Mouse (Mus musculus): ENCODE measurements around the gene Olfr822. TPM values are rescaled to one million over a fixed set of nuclear protein-coding genes. Genes with fewer than 3 reads are reported as not detected.
"Not testable (repeated sequence)": the region's sequence is repeated elsewhere in the genome, so short reads cannot be mapped to it uniquely, and the experiment has no call there.

Gene Olfr822
- polyA plus RNA-seq (2015; fragmentation: Nextera tagmentation; extraction: Ambion mirVana) = not detected in 2 replicates

GRCm38 (mm10) chr10:130070910-130071309 is at the start of gene Olfr822:
Gene Olfr822 (plus strand): TSS chr10:130071210.
- Histone ChIP-seq H3K9ac (ENCODE audit: low read length) (no peak within 1 kb of the TSS), H3K27ac (ENCODE audit: low read length) (no peak within 1 kb of the TSS), H3K27me3 (ENCODE audit: control insufficient read depth, insufficient read depth, low read length) (no peaks in the 10 kb centered on the region), H3K4me3 (ENCODE audit: low read length) (no peak within 1 kb of the TSS), H3K4me1 (ENCODE audit: control insufficient read depth, insufficient read depth, low read length) (no peaks in the 10 kb centered on the region), H3K4me2 (ENCODE audit: low read depth, low read length) (no peak within 1 kb of the TSS), H3K9me3 (replicated peaks; ENCODE audit: control insufficient read depth, low read length) (no peaks in the 10 kb centered on the region), H3K36me3 (ENCODE audit: control insufficient read depth, insufficient read depth) (no peaks in the 10 kb centered on the region)
- ATAC-seq (replicated peaks; ENCODE audit: extremely low read depth, insufficient read depth, low FRiP score) = no peak

DNA sequence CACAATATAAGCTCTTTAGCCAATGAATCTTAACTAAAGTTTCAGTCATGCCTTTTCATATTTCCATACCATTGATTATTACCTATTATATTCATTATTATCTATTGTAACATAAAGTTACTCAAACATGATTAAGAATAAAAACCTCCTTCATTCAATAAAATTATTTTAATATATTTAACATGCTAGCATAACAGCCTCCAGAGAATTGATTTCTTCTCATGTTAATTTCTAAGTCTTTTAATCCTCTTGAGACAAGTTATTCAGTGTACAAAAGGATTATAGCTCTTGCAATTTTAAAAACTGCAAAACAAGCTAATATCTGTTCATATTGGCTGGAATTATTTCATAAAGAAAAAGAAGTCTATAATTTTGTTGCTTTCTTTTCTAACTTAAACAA is 41.0 kb upstream of the Olfr822 start, which contains the start of gene Olfr821:
Gene Olfr821 (plus strand): TSS at position 301 of the 400 bp plus-strand sequence.
- H3K4me3 ChIP-seq (ENCODE audit: low read length) = no peak within 1 kb of the TSS
- H3K9me3 ChIP-seq (replicated peaks; ENCODE audit: control insufficient read depth, low read length) = 0 out of 2 replicates have a peak, but pooled peaks cover under 1% of the 10 kb centered on the region
- H3K27me3 ChIP-seq (ENCODE audit: control insufficient read depth, insufficient read depth, low read length) = no peaks in the 10 kb centered on the region
- no peak within 1 kb of the TSS for H3K9ac ChIP-seq (ENCODE audit: low read length)
- H3K27ac ChIP-seq (ENCODE audit: low read length) = no peak within 1 kb of the TSS
- ATAC-seq (replicated peaks; ENCODE audit: extremely low read depth, insufficient read depth, low FRiP score) = no peak
- H3K4me1 ChIP-seq (ENCODE audit: control insufficient read depth, insufficient read depth, low read length) = no peaks in the 10 kb centered on the region
- no peaks in the 10 kb centered on the region for H3K36me3 ChIP-seq (ENCODE audit: control insufficient read depth, insufficient read depth)
- no peak within 1 kb of the TSS for H3K4me2 ChIP-seq (ENCODE audit: low read depth, low read length)

DNA sequence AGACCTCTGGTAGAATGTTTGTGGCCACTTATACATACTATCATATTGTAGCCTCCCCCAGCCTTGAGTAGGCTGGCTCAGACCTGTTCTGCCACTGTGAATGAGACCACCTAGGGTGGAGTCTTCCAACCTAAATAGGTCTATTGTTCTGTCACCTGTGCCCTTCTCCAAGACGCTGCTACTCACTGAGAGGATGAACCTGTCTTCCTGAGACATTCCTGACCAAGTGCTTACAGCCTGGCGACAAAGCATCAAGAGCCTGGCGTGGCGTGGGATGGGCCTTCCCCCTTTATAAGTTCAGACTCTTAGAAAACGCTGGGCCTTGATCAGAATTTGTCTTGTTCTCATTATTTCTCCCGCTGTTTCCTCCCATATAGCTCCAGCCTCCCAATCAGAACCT is 33.9 kb upstream of the Olfr822 start:
- 73% methylated on average over 6 of the region's 6 CpGs for WGBS
- Histone ChIP-seq H3K9ac (ENCODE audit: low read length) (no peak overlapping the region), H3K9me3 (replicated peaks; ENCODE audit: control insufficient read depth, low read length) (no peaks in the 10 kb centered on the region), H3K4me3 (ENCODE audit: low read length) (no peak overlapping the region), H3K27ac (ENCODE audit: low read length) (no peak overlapping the region), H3K27me3 (ENCODE audit: control insufficient read depth, insufficient read depth, low read length) (no peaks in the 10 kb centered on the region), H3K4me1 (ENCODE audit: control insufficient read depth, insufficient read depth, low read length) (no peaks in the 10 kb centered on the region), H3K4me2 (ENCODE audit: low read depth, low read length) (no peak overlapping the region), H3K36me3 (ENCODE audit: control insufficient read depth, insufficient read depth) (no peaks in the 10 kb centered on the region)
- ATAC-seq (replicated peaks; ENCODE audit: extremely low read depth, insufficient read depth, low FRiP score) = no peak

DNA sequence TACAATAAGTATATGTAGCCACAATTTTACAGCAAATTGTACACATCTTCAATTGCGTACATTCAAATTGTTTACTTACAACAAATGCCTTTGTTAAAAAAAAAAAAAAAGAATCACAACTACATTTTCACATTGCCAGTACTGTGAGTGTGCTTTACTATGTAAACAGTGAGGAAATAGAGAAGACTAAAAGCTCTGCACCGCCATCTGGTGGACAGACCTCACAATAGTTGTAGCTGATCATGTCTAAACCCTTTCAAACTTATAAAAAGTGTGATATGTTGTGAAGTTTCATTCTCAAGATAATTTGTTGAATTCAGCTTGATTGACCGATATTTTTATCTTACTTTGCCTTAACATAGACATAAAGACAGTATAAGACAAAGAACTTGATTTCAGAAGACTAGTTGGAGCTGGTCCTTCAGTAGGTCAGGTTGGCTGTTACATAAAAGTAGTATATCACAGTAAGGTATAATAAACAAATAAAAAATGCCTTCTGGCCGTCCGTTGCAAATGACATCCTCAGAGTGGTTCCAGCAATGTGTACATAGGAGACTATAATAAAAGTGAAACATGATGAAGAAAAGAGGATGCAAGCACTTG is 21.9 kb downstream of the Olfr822 start:
- Histone ChIP-seq H3K27ac (ENCODE audit: low read length) (no peak overlapping the region), H3K27me3 (ENCODE audit: control insufficient read depth, insufficient read depth, low read length) (no peaks in the 10 kb centered on the region), H3K9ac (ENCODE audit: low read length) (no peak overlapping the region), H3K4me3 (ENCODE audit: low read length) (no peak overlapping the region), H3K36me3 (ENCODE audit: control insufficient read depth, insufficient read depth) (no peaks in the 10 kb centered on the region), H3K4me1 (ENCODE audit: control insufficient read depth, insufficient read depth, low read length) (no peaks in the 10 kb centered on the region), H3K9me3 (replicated peaks; ENCODE audit: control insufficient read depth, low read length) (no peaks in the 10 kb centered on the region), H3K4me2 (ENCODE audit: low read depth, low read length) (no peak overlapping the region)
- ATAC-seq (replicated peaks; ENCODE audit: extremely low read depth, insufficient read depth, low FRiP score) = no peak
- 11% methylated on average over 5 of the region's 5 CpGs for WGBS

GRCm38 (mm10) chr10:130096104-130096503 is 25.1 kb downstream of the Olfr822 start:
- Histone ChIP-seq H3K4me2 (ENCODE audit: low read depth, low read length) (no peak overlapping the region), H3K9me3 (replicated peaks; ENCODE audit: control insufficient read depth, low read length) (no peaks in the 10 kb centered on the region), H3K9ac (ENCODE audit: low read length) (no peak overlapping the region), H3K4me3 (ENCODE audit: low read length) (no peak overlapping the region), H3K27ac (ENCODE audit: low read length) (no peak overlapping the region), H3K36me3 (ENCODE audit: control insufficient read depth, insufficient read depth) (no peaks in the 10 kb centered on the region), H3K27me3 (ENCODE audit: control insufficient read depth, insufficient read depth, low read length) (no peaks in the 10 kb centered on the region), H3K4me1 (ENCODE audit: control insufficient read depth, insufficient read depth, low read length) (no peaks in the 10 kb centered on the region)
- no peak for ATAC-seq (replicated peaks; ENCODE audit: extremely low read depth, insufficient read depth, low FRiP score)

DNA sequence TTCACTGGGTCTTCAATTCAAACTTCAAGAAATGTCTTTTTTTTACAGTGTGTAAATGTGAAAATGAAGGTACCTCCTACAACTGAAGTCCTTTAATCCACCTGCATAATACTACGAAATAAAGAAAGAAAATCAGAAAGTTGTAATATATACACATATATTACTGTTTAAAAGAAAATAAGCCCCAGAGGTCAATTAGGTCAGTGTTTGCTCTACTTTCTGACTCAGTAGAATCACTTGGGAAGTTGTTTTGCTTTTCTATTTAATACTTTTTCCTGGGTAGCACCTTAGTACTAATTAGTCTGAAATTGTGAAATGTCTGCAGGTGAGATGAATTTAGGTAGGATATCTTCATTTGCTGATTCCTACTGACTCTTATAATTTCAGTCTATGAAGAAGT is 44.3 kb downstream of the Olfr822 start, which contains the start of gene Olfr823:
Gene Olfr823 (minus strand): TSS at position 101 of the 400 bp plus-strand sequence.
- not testable (repeated sequence) for H3K36me3 ChIP-seq (ENCODE audit: control insufficient read depth, insufficient read depth); ATAC-seq (replicated peaks; ENCODE audit: extremely low read depth, insufficient read depth, low FRiP score); H3K9ac ChIP-seq (ENCODE audit: low read length); H3K4me2 ChIP-seq (ENCODE audit: low read depth, low read length); H3K9me3 ChIP-seq (replicated peaks; ENCODE audit: control insufficient read depth, low read length); H3K27ac ChIP-seq (ENCODE audit: low read length); H3K4me1 ChIP-seq (ENCODE audit: control insufficient read depth, insufficient read depth, low read length); H3K27me3 ChIP-seq (ENCODE audit: control insufficient read depth, insufficient read depth, low read length); H3K4me3 ChIP-seq (ENCODE audit: low read length)
- WGBS = 82% methylated on average over 1 of the region's 1 CpGs

DNA sequence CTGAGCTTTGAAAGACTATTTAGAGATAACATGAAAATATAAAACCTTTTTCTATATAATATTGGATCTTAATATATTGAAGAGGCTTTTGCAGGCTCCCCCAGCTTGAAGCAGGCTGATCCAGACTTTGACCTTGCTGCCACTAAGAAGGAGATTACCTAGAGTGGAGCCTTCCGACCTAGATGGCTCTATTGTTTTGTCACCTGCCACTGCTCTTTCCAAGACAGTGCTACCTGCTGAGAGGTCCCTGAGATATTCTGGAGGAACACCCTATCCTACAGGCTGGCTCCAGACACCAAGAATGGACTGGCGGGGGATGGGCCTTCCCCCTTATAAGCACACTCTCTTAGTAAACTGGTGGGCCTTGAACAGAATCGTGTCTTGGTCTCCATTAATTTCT is 45.0 kb downstream of the Olfr822 start:
- not testable (repeated sequence) for ATAC-seq (replicated peaks; ENCODE audit: extremely low read depth, insufficient read depth, low FRiP score); H3K27me3 ChIP-seq (ENCODE audit: control insufficient read depth, insufficient read depth, low read length); H3K9me3 ChIP-seq (replicated peaks; ENCODE audit: control insufficient read depth, low read length); H3K27ac ChIP-seq (ENCODE audit: low read length); H3K4me3 ChIP-seq (ENCODE audit: low read length); H3K9ac ChIP-seq (ENCODE audit: low read length); H3K4me1 ChIP-seq (ENCODE audit: control insufficient read depth, insufficient read depth, low read length); H3K4me2 ChIP-seq (ENCODE audit: low read depth, low read length); H3K36me3 ChIP-seq (ENCODE audit: control insufficient read depth, insufficient read depth)
- 61% methylated on average over 3 of the region's 3 CpGs for whole genome bisulfite sequencing

Other genes with a start within 250 kb of the Olfr822 start
- gene Olfr812, start 225.1 kb upstream of the Olfr822 start, polyA plus RNA-seq (2015; fragmentation: Nextera tagmentation; extraction: Ambion mirVana) = not detected in 2 replicates
- gene Olfr813, start 215.8 kb upstream of the Olfr822 start, polyA plus RNA-seq (2015; fragmentation: Nextera tagmentation; extraction: Ambion mirVana) = not detected in 2 replicates
- not detected in 2 replicates for gene Olfr814, start 191.4 kb upstream of the Olfr822 start, polyA plus RNA-seq (2015; fragmentation: Nextera tagmentation; extraction: Ambion mirVana)
- not detected in 2 replicates for gene Olfr815, start 165.3 kb upstream of the Olfr822 start, polyA plus RNA-seq (2015; fragmentation: Nextera tagmentation; extraction: Ambion mirVana)
- not detected in 2 replicates for gene Olfr816, start 155.6 kb upstream of the Olfr822 start, polyA plus RNA-seq (2015; fragmentation: Nextera tagmentation; extraction: Ambion mirVana)
- gene Olfr818, start 122.1 kb upstream of the Olfr822 start, polyA plus RNA-seq (2015; fragmentation: Nextera tagmentation; extraction: Ambion mirVana) = not detected in 2 replicates
- not detected in 2 replicates for gene Olfr819, start 103.9 kb upstream of the Olfr822 start, polyA plus RNA-seq (2015; fragmentation: Nextera tagmentation; extraction: Ambion mirVana)
- gene Olfr247, start 95.1 kb upstream of the Olfr822 start, polyA plus RNA-seq (2015; fragmentation: Nextera tagmentation; extraction: Ambion mirVana) = not detected in 2 replicates
- gene Gm10310, start 86.1 kb upstream of the Olfr822 start, polyA plus RNA-seq (2015; fragmentation: Nextera tagmentation; extraction: Ambion mirVana) = not detected in 2 replicates
- gene Olfr820, start 58.6 kb upstream of the Olfr822 start, polyA plus RNA-seq (2015; fragmentation: Nextera tagmentation; extraction: Ambion mirVana) = not detected in 2 replicates
- gene Olfr821, start 40.9 kb upstream of the Olfr822 start, polyA plus RNA-seq (2015; fragmentation: Nextera tagmentation; extraction: Ambion mirVana) = not detected in 2 replicates
- gene Olfr823, start 44.2 kb downstream of the Olfr822 start, polyA plus RNA-seq (2015; fragmentation: Nextera tagmentation; extraction: Ambion mirVana) = not detected in 2 replicates
- not detected in 2 replicates for gene Olfr824, start 58.8 kb downstream of the Olfr822 start, polyA plus RNA-seq (2015; fragmentation: Nextera tagmentation; extraction: Ambion mirVana)
- not detected in 2 replicates for gene Olfr825, start 95.6 kb downstream of the Olfr822 start, polyA plus RNA-seq (2015; fragmentation: Nextera tagmentation; extraction: Ambion mirVana)
- not detected in 2 replicates for gene Olfr826, start 113.0 kb downstream of the Olfr822 start, polyA plus RNA-seq (2015; fragmentation: Nextera tagmentation; extraction: Ambion mirVana)
- not detected in 2 replicates for gene Olfr827, start 143.2 kb downstream of the Olfr822 start, polyA plus RNA-seq (2015; fragmentation: Nextera tagmentation; extraction: Ambion mirVana)
- not detected in 2 replicates for gene Neurod4, start 209.0 kb downstream of the Olfr822 start, polyA plus RNA-seq (2015; fragmentation: Nextera tagmentation; extraction: Ambion mirVana)

Data from heart, embryonic 16.5 days (tissue).